Mouse (Mus musculus) gastrocnemius, adult 8-10 months (tissue): ENCODE data around the gene Nexn. TPM values are rescaled to one million over a fixed set of nuclear protein-coding genes. Genes with fewer than 3 reads are reported as not detected.

Experiments used
- DNase-seq, 2 experiments: peaks; one replicate each; pipeline ENCODE4 v3.0.0; 2022; ENCODE audit warnings: low spot score in 2 of 2
- total RNA-seq, 4 experiments: library from RNA; stranded (reverse); gene quantifications; 2 replicates each; pipeline ENCODE4 v1.2.4; 2022

The Nexn gene
- total RNA-seq, 4 experiments from 2014 or later: 201 to 345 (median 252) TPM

GRCm38 (mm10) chr3:152282126-152282525 lies 16.0 kb upstream of the Nexn start:
- no peak for DNase-seq

- no peak for DNase-seq
These were observed 12.3 kb upstream of the Nexn start for GRCm38 (mm10) chr3:152278431-152278830.

- DNase-seq: no peak
These were observed 11.8 kb upstream of the Nexn start for GRCm38 (mm10) chr3:152277912-152278311.

GRCm38 (mm10) chr3:152276935-152277334 lies 10.8 kb upstream of the Nexn start:
- DNase-seq: no peak

GRCm38 (mm10) chr3:152275008-152275407 lies 8.9 kb upstream of the Nexn start:
- DNase-seq: no peak

- no peak for DNase-seq
These were observed 7.0 kb upstream of the Nexn start for GRCm38 (mm10) chr3:152272974-152273685.

- DNase-seq: no peak
These were observed 5.7 kb upstream of the Nexn start for GRCm38 (mm10) chr3:152271876-152272275.

GRCm38 (mm10) chr3:152271071-152271710 lies 5.0 kb upstream of the Nexn start:
- DNase-seq: no peak

- no peak for DNase-seq
These were observed 1.9 kb upstream of the Nexn start for GRCm38 (mm10) chr3:152268099-152268498.

- DNase-seq: peak; percentile 84 to 87
These were observed 657 bp downstream of the Nexn start for GRCm38 (mm10) chr3:152265351-152266035.

GRCm38 (mm10) chr3:152264830-152265229 lies 1.3 kb downstream of the Nexn start:
- no peak for DNase-seq

- no peak for DNase-seq
These were observed 1.8 kb downstream of the Nexn start for GRCm38 (mm10) chr3:152264374-152264773.

- no peak for DNase-seq
These were observed 4.2 kb downstream of the Nexn start for GRCm38 (mm10) chr3:152261948-152262347.

- no peak for DNase-seq
These were observed 4.7 kb downstream of the Nexn start for GRCm38 (mm10) chr3:152261436-152261835.

GRCm38 (mm10) chr3:152260362-152260761 lies 5.8 kb downstream of the Nexn start:
- DNase-seq: no peak

GRCm38 (mm10) chr3:152259409-152259808 lies 6.7 kb downstream of the Nexn start:
- DNase-seq: peak; percentile 70

- no peak for DNase-seq
These were observed 8.6 kb downstream of the Nexn start for GRCm38 (mm10) chr3:152257528-152257927.

- DNase-seq: no peak
These were observed 15.7 kb downstream of the Nexn start for GRCm38 (mm10) chr3:152250487-152250886.

- no peak for DNase-seq
These were observed 18.4 kb downstream of the Nexn start for GRCm38 (mm10) chr3:152247708-152248107.

- DNase-seq: no peak
These were observed 20.8 kb downstream of the Nexn start for GRCm38 (mm10) chr3:152245273-152245910.

GRCm38 (mm10) chr3:152243304-152243703 lies 22.8 kb downstream of the Nexn start:
- no peak for DNase-seq

- DNase-seq: no peak
These were observed 25.1 kb downstream of the Nexn start for GRCm38 (mm10) chr3:152241098-152241497.
